Mouse (Mus musculus): ENCODE results near the gene Ccdc157.
A peak's percentile ranks its signal among the peaks of the same experiment; 100 is the strongest.

Gene Ccdc157

DNA sequence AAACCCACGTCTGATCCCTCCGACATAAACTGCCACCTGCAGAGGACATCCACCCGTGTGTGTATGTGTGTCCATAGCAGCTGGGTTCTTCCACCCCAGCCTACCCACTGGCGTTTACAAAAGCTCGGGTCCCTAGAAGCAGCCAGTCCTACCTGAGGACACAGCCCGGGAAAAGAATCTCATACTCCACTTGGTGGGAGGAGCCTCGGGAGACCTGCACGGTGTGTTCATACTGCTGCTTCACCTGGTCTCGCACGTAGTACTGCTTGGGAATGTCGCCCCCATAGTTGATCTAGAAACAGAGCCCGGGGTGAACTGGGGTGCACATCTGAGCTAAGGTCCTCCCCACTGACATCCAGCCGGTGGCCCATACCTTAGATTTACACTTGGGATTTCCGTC, 56.6 kb downstream of the Ccdc157 start:
- no peak for DNase-seq (ENCODE audit: low spot score in 2 of 2)

DNA sequence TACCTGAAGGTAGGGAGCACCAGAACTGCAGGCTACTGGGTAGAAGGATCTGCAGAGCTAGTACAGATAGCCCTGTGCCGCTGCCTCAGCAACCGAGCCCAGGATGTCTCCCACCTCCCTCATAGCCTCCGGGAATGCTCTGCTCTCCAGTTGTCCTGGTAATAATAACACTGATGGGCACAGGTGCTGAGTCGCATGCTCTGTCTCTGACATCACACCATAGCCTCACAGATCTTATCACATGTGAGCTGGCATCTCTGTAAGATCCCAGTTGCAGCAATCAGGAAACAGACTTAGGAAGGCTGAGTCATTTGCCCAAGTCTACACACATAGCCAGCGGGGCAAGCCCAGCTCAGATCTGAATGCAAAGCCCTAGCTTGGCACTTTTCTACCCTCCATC, 58.2 kb downstream of the Ccdc157 start:
- no peak for DNase-seq (ENCODE audit: low spot score in 2 of 2)

GRCm38 (mm10) chr11:4099447-4099846, 60.6 kb downstream of the Ccdc157 start:
- no peak for DNase-seq (ENCODE audit: low spot score in 2 of 2)

DNA sequence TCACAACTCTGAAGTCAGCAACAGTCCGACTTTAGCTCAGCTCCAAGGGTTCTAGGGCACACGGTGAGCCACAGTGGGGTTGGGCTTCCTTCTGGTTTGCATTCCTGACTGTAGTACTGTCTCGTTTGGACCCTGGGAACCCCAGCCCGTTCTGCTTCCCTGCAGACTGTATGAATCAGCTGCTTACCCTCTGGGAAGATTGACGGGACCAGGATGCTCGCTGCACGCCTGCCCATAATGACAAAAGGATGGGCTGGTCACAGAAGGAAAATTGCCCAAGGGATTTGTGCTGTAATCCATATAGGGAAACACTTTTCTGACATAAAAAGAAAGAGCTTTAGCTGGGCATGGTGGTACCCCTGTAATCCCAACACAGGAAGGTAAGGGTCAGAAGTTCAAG, 61.3 kb downstream of the Ccdc157 start:
- DNase-seq (ENCODE audit: low spot score in 2 of 2) = no peak

- no peak for DNase-seq (ENCODE audit: low spot score in 2 of 2)
Observed at GRCm38 (mm10) chr11:4098120-4098519, 62.0 kb downstream of the Ccdc157 start.

DNA sequence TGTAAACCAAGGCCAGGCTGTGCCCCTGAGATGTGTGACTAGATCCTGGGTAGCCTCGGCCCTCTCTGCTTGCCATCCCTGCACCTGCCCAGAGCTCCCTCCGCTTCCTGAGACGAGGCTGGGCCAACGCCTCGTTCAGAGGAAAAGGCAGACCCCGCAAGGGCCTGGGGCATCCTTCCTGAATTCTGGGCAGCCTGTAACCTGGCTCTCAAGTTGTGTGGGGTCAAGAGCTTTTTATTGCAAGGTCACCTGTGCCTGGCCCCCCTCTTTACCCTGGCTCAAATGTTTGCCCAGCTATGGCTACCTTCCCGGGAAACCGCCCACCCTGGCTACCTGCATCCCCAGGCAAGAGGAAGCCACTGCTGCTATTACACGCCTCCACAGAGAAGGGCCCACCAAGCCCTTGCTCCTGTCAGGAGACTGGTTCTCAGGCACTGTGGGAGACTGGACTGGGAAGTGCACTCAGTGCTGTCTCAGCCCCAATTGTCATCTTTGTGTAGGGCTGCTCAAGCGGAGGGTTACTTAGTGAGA, 62.9 kb downstream of the Ccdc157 start:
- DNase-seq (ENCODE audit: low spot score in 2 of 2) = no peak

GRCm38 (mm10) chr11:4096054-4096984, 63.8 kb downstream of the Ccdc157 start:
- DNase-seq (ENCODE audit: low spot score in 2 of 2) = peak; percentile 98

DNA sequence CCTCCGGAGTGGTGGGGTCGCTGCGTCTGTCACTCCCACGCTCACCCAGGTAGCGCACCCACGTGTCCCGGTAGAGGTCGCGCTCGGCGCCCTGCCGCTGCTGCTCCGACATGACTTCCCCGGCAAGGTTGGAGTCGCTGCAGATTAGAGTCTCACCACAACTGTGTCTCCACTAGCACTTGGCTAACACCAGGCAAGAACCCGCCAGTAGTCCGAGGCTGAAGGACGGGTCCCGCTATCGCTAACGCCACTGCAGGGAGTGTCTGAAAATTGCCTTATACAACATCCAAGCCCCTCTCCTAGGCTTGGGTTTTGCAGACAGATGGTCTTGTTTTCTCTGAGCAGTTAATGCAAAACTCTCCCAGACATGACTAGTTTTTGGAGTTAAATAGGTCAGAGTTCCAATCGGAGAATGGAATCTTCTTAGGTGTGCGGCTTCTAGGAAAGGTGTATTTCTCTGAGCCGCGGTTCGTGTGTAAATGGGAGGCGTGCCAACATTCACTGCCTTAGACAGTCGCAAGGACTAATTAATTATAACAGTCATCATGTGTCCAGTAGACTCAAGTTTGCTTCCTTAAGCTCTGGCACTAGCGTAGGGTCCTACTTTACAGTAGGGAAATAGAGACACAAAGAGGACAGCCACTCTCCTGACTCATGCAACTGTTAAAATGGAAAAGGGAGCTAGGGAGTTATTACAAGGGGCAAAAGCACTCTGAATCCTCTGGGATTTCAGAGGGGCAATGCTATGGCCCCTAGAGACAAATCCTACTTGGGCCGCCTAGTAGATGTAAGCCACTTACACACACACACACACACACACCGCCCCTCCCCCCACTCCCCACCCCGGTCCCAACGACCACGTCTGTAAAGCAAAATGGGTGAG, 64.7 kb downstream of the Ccdc157 start, which contains the start of gene Mtfp1:
Mtfp1 (minus strand) TSS at position 275 of the 883 bp plus-strand sequence.
- DNase-seq (ENCODE audit: low spot score in 2 of 2) = no peak

DNA sequence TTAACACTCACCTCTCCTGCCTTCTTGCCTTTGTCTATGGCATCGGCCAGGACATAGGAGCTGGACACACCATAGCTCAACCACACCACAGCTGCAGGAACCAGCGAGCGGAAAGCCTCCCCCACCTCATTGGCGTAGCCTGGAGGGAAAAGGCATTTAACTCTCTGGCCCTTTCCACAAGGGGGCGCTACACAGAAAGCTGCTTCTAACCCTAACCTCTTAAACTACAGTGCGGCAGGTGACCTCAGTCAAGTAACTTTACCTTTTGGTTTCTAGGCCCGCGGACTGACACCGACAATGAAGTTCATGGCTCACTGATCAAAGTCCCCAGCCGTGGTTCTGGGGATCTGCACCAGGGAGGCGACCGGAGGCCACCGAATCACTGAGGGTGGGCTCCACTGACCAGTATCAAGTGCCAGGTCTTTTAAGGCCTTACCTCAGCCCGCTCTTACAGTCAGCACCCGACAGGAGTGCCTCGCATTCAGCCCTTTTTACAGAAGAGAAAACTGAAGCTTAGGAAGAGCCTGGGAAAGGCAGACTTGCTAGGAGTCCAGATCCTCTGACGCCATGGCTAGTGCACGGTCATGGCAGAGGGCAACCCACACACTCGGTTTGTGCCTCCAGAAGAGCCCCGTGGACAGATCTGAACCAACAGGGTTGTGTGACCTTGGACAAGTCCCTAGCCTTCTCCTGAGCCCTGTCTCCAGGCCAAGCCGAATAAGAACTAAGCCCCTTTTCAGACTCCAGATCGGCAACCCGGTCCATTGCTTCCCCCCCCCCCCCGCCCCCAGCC, 65.5 kb downstream of the Ccdc157 start:
- DNase-seq (ENCODE audit: low spot score in 2 of 2) = peak; percentile 78 to 81

- no peak for DNase-seq (ENCODE audit: low spot score in 2 of 2)
Observed at GRCm38 (mm10) chr11:4093459-4094377, 66.4 kb downstream of the Ccdc157 start.

Measured in frontal cortex, postnatal 36 days (tissue).